Comparison of ENCODE assay signal across 8 mouse cellular contexts in the genomic region with DNA sequence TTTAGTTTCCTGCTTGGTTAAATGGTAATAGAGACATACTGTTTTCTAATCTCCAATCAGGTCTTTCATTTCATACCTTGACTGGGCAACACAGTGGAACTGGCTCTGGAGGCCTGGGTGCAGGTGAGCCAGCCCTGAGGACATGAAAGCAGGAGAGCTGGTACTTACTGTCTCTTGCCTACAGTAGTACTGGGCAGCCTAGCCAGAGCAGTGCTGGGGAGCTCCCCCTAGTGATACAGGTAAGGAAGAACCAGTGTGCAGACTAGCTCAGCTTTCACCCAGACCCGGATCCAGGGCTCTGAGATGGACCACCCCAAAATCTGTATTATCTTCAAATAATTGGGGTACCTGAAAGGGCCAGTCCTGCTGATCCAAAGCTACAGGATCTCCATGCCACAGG.
A peak's percentile ranks its signal among the peaks of the same experiment; 100 is the strongest.
DNase-seq lines count a peak whose midpoint lies in the region.

No protein-coding gene starts in this region.

- DNase-seq in adrenal gland, postnatal 36 days: peak; percentile 8 to 26
- no peak for DNase-seq in adrenal gland, adult 8-10 months
- peak; percentile 10 for DNase-seq in right cerebral cortex, adult 18-20 months
- DNase-seq in right cerebral cortex, postnatal 25 days: no peak
- DNase-seq in liver (peak; percentile 21), adipocyte (ENCODE audit: low spot score) (no peak)
- DNase-seq in thymus, postnatal 36 days: peak; percentile 7 to 10
- DNase-seq in adrenal gland, postnatal 4 days (ENCODE audit: low spot score in 2 of 2): no peak

Comparison
In these comparisons a context has a peak if more than half of its experiments do, and no peak if none do; other contexts are left out.
1. DNase-seq: peak in adrenal gland, postnatal 36 days (2 of 2), right cerebral cortex, adult 18-20 months (single experiment), liver (single experiment) and thymus, postnatal 36 days (2 of 2); none in adrenal gland, adult 8-10 months (single experiment), right cerebral cortex, postnatal 25 days (single experiment), adrenal gland, postnatal 4 days (0 of 2) and adipocyte (single experiment).